Mouse (Mus musculus): ENCODE measurements around the gene Sema3b. TPM values are rescaled to one million over a fixed set of nuclear protein-coding genes. Genes with fewer than 3 reads are reported as not detected.
A peak's percentile ranks its signal among the peaks of the same experiment; 100 is the strongest.

Gene Sema3b
- polyA plus RNA-seq, 1 experiment from 2014 or later: 0.52 TPM

- peaks cover 71% of the 10 kb centered on the region for H3K36me3 ChIP-seq
- peaks cover 70% of the 10 kb centered on the region for H3K4me1 ChIP-seq
- H3K27me3 ChIP-seq (replicated peaks): no peaks in the 10 kb centered on the region
- WGBS (ENCODE audit: insufficient replicate concordance): 68% methylated on average over 3 of the region's 3 CpGs
- H3K9ac ChIP-seq: no peak overlapping the region
- peak overlapping the region; percentile 17; the same call in 1 of the 2 replicates for H3K4me2 ChIP-seq
- ATAC-seq: no peak
- no peak overlapping the region for H3K4me3 ChIP-seq
- no peaks in the 10 kb centered on the region for H3K9me3 ChIP-seq (replicated peaks)
- 0 out of 2 replicates have a peak overlapping the region, but pooled peaks have one; percentile 34 for H3K27ac ChIP-seq
Observed at GRCm38 (mm10) chr9:107624951-107625350, 15.9 kb upstream of the Sema3b start.

GRCm38 (mm10) chr9:107624539-107624938 lies 15.5 kb upstream of the Sema3b start:
- no peaks in the 10 kb centered on the region for H3K9me3 ChIP-seq (replicated peaks)
- H3K27ac ChIP-seq: peak overlapping the region; percentile 34; the same call in 1 of the 2 replicates
- H3K9ac ChIP-seq: no peak overlapping the region
- no peak for ATAC-seq
- peaks cover 70% of the 10 kb centered on the region for H3K4me1 ChIP-seq
- 39% methylated on average over 5 of the region's 5 CpGs for WGBS (ENCODE audit: insufficient replicate concordance)
- H3K4me3 ChIP-seq: no peak overlapping the region
- H3K27me3 ChIP-seq (replicated peaks): no peaks in the 10 kb centered on the region
- peaks cover 75% of the 10 kb centered on the region for H3K36me3 ChIP-seq
- H3K4me2 ChIP-seq: peak overlapping the region; percentile 17; the same call in 1 of the 2 replicates

GRCm38 (mm10) chr9:107620954-107621353 lies 11.9 kb upstream of the Sema3b start:
- H3K36me3 ChIP-seq: peaks cover 84% of the 10 kb centered on the region
- peaks cover 47% of the 10 kb centered on the region for H3K4me1 ChIP-seq

GRCm38 (mm10) chr9:107619546-107619879 lies 10.5 kb upstream of the Sema3b start:
- Histone ChIP-seq H3K36me3 (peaks cover 85% of the 10 kb centered on the region), H3K4me1 (peaks cover 32% of the 10 kb centered on the region)
- 68% methylated on average over 13 of the region's 13 CpGs for WGBS (ENCODE audit: insufficient replicate concordance)

More at GRCm38 (mm10) chr9:107620954-107621353, 11.9 kb upstream of the Sema3b start:
- H3K27me3 ChIP-seq (replicated peaks): no peaks in the 10 kb centered on the region
- no peak for ATAC-seq
- no peak overlapping the region for H3K9ac ChIP-seq
- H3K27ac ChIP-seq: no peak overlapping the region
- no peak overlapping the region for H3K4me2 ChIP-seq
- H3K9me3 ChIP-seq (replicated peaks): no peaks in the 10 kb centered on the region
- H3K4me3 ChIP-seq: no peak overlapping the region

GRCm38 (mm10) chr9:107618778-107619545 lies 9.9 kb upstream of the Sema3b start:
- no peaks in the 10 kb centered on the region for H3K27me3 ChIP-seq (replicated peaks)
- peaks cover 27% of the 10 kb centered on the region for H3K4me1 ChIP-seq
- no peak overlapping the region for H3K4me2 ChIP-seq
- peaks cover 86% of the 10 kb centered on the region for H3K36me3 ChIP-seq
- 57% methylated on average over 13 of the region's 13 CpGs for WGBS (ENCODE audit: insufficient replicate concordance)
- peak; percentile 60 for ATAC-seq
- H3K9ac ChIP-seq: no peak overlapping the region
- no peak overlapping the region for H3K4me3 ChIP-seq
- H3K27ac ChIP-seq: peak overlapping the region; percentile 61
- H3K9me3 ChIP-seq (replicated peaks): no peaks in the 10 kb centered on the region

More at GRCm38 (mm10) chr9:107619546-107619879, 10.5 kb upstream of the Sema3b start:
- no peak overlapping the region for H3K9ac ChIP-seq
- ATAC-seq: peak; percentile 8
- no peaks in the 10 kb centered on the region for H3K27me3 ChIP-seq (replicated peaks)
- H3K4me2 ChIP-seq: no peak overlapping the region
- H3K4me3 ChIP-seq: no peak overlapping the region
- H3K9me3 ChIP-seq (replicated peaks): no peaks in the 10 kb centered on the region
- H3K27ac ChIP-seq: peak overlapping the region; percentile 61

GRCm38 (mm10) chr9:107618098-107618497 lies 9.1 kb upstream of the Sema3b start:
- 93% methylated on average over 6 of the region's 6 CpGs for WGBS (ENCODE audit: insufficient replicate concordance)

DNA sequence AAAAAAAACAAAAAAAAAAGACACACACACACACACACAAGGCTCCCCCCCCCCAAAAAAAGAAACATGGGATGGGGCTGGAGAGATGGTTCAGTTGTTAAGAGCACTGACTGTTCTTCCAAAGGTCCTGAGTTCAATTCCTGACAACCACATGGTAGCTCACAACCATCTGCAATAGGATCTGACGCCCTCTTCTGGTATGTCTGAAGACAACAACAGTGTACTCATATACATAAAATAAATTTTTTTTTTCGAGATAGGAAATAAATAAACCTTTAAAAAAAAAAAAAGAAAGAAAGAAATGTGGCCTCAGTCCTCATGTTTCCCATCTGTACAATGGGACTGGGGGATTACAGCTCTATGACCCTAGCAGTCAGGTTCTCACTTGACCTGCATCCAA lies 8.4 kb upstream of the Sema3b start:
- 55% methylated on average over 2 of the region's 2 CpGs for WGBS (ENCODE audit: insufficient replicate concordance)
- Histone ChIP-seq H3K9me3 (replicated peaks) (no peaks in the 10 kb centered on the region), H3K4me1 (peaks cover 35% of the 10 kb centered on the region)

More at GRCm38 (mm10) chr9:107618098-107618497, 9.1 kb upstream of the Sema3b start:
- Histone ChIP-seq H3K4me3 (no peak overlapping the region), H3K27ac (no peak overlapping the region), H3K27me3 (replicated peaks) (no peaks in the 10 kb centered on the region), H3K4me1 (peaks cover 32% of the 10 kb centered on the region), H3K9ac (no peak overlapping the region), H3K9me3 (replicated peaks) (no peaks in the 10 kb centered on the region), H3K36me3 (peaks cover 82% of the 10 kb centered on the region), H3K4me2 (no peak overlapping the region)
- no peak for ATAC-seq

GRCm38 (mm10) chr9:107615035-107615434 lies 6.0 kb upstream of the Sema3b start:
- H3K36me3 ChIP-seq: peaks cover 63% of the 10 kb centered on the region
- H3K4me1 ChIP-seq: peaks cover 43% of the 10 kb centered on the region
- H3K9ac ChIP-seq: no peak overlapping the region
- H3K27ac ChIP-seq: no peak overlapping the region
- no peak overlapping the region for H3K4me3 ChIP-seq
- ATAC-seq: no peak
- no peak overlapping the region for H3K4me2 ChIP-seq
- no peaks in the 10 kb centered on the region for H3K9me3 ChIP-seq (replicated peaks)
- 86% methylated on average over 4 of the region's 4 CpGs for WGBS (ENCODE audit: insufficient replicate concordance)
- no peaks in the 10 kb centered on the region for H3K27me3 ChIP-seq (replicated peaks)

More for the DNA sequence above, 8.4 kb upstream of the Sema3b start:
- H3K36me3 ChIP-seq: peaks cover 76% of the 10 kb centered on the region
- no peak overlapping the region for H3K27ac ChIP-seq
- H3K4me2 ChIP-seq: no peak overlapping the region
- H3K9ac ChIP-seq: no peak overlapping the region
- no peaks in the 10 kb centered on the region for H3K27me3 ChIP-seq (replicated peaks)
- no peak for ATAC-seq
- no peak overlapping the region for H3K4me3 ChIP-seq

DNA sequence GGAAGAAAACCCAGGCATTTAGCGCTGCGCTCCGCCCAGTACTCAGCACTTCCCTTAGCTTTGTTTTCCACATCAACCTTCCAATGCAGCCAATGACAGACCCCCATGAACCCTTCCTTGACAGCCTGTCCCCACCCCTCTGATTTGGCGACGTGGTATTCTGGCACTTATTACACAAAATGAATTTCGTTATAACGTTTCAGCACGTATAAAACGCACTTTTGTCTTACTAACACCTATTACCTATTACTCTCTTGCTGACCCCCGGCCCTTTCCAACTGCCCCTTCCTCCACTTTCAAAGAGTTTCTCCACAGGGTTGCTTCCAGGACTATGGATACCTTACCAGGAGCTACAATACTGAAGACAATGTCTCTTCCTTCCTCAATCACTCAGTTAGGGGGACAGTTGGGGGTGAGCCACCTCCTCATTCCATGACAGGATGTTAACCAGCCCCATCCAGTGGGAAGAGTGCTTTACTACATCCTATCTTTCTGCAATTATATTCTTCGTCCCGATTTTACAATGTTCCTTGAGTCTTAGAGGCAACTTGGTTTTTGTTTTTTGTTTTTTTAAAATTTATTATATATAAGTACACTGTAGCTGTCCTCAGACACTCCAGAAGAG lies 4.0 kb upstream of the Sema3b start:
- WGBS (ENCODE audit: insufficient replicate concordance): 11% methylated on average over 12 of the region's 12 CpGs
- H3K9me3 ChIP-seq (replicated peaks): no peaks in the 10 kb centered on the region

DNA sequence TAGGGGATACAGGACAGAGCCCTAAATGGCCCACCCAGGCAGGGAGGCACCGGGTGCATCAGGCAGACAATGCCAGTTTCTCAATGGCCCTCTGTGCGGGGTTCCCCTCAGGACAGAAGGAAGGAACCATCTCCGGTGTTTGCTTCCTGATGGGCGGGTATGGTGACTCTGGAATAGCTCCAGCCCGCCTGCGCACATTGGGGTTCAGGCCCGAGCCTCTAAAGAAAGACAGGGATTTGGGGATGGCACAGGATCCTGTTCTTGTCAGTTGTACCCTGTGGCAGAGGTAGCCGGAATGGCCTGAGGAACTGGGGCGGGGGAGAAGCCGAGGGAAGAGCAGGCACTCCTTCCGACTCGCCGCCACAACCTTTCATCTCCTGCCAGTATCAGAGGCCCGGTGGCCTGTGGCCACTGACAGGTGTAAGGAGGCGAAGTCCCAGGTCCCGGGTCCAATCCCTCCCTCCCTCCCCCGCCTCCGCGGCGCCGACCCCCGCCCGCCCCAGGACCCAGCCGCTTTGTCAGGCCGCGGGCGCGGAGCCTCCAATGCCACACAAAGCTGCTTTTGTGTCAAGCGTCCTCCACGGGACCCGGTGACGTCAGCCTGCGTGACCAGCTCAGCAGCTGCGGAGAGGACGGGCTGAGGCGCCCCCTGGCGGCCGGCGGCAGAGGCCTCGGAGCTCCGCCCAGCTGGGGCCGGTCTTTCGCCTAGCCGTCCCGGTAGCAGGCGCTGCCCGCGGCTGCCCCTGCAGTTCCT lies 3.3 kb upstream of the Sema3b start:
- Histone ChIP-seq H3K27me3 (replicated peaks) (0 out of 2 replicates have a peak, but pooled peaks cover 7% of the 10 kb centered on the region), H3K4me1 (peaks cover 44% of the 10 kb centered on the region), H3K36me3 (peaks cover 37% of the 10 kb centered on the region), H3K4me2 (peak overlapping the region; percentile 94), H3K4me3 (peak overlapping the region; percentile 62), H3K9me3 (replicated peaks) (no peaks in the 10 kb centered on the region), H3K9ac (peak overlapping the region; percentile 78), H3K27ac (peak overlapping the region; percentile 80)
- WGBS (ENCODE audit: insufficient replicate concordance): 4% methylated on average over 47 of the region's 48 CpGs
- ATAC-seq: peak; percentile 91

More for the DNA sequence above, 4.0 kb upstream of the Sema3b start:
- 0 out of 2 replicates have a peak, but pooled peaks cover 7% of the 10 kb centered on the region for H3K27me3 ChIP-seq (replicated peaks)
- peak overlapping the region; percentile 80 for H3K27ac ChIP-seq
- peaks cover 37% of the 10 kb centered on the region for H3K4me1 ChIP-seq
- H3K4me3 ChIP-seq: peak overlapping the region; percentile 62
- peaks cover 44% of the 10 kb centered on the region for H3K36me3 ChIP-seq
- H3K4me2 ChIP-seq: peak overlapping the region; percentile 94
- ATAC-seq: 0 out of 2 replicates have a peak, but pooled peaks have one; percentile 1
- peak overlapping the region; percentile 66 for H3K9ac ChIP-seq

- H3K27ac ChIP-seq: peak overlapping the region; percentile 80
- no peaks in the 10 kb centered on the region for H3K9me3 ChIP-seq (replicated peaks)
- no peak for ATAC-seq
- 35% methylated on average over 6 of the region's 6 CpGs for WGBS (ENCODE audit: insufficient replicate concordance)
- H3K27me3 ChIP-seq (replicated peaks): 0 out of 2 replicates have a peak, but pooled peaks cover 12% of the 10 kb centered on the region
- peaks cover 48% of the 10 kb centered on the region for H3K4me1 ChIP-seq
- H3K9ac ChIP-seq: peak overlapping the region; percentile 78
- peaks cover 32% of the 10 kb centered on the region for H3K36me3 ChIP-seq
- peak overlapping the region; percentile 94 for H3K4me2 ChIP-seq
- peak overlapping the region; percentile 62 for H3K4me3 ChIP-seq
Observed at GRCm38 (mm10) chr9:107611456-107612190, 2.6 kb upstream of the Sema3b start.

All from liver, embryonic 12.5 days (tissue).